Mouse (Mus musculus) stomach, postnatal 0 days (tissue): ENCODE results near the gene Myo3b. TPM values are rescaled to one million over a fixed set of nuclear protein-coding genes. Genes with fewer than 3 reads are reported as not detected.

Experiments used
- ATAC-seq: fragments of 200-750 bp; cut with Nextera tagmentation; 2 replicates; pipeline ENCODE4 v1.8.0; 2017; ENCODE audit not compliant: low FRiP score, low TSS enrichment
- DNase-seq: peaks from one replicate; pipeline ENCODE4 v3.0.0-alpha.2; 2016; ENCODE audit warnings: low spot score
- H3K27ac ChIP-seq: fragments of 300-500 bp; sonication (generic); replicated peaks from 2 replicates; pipeline ENCODE4 v1.5.1; 2014; ENCODE audit warnings: mild to moderate bottlenecking, control low read depth
- H3K27me3 ChIP-seq: fragments of 300-500 bp; sonication (generic); 2 replicates; pipeline ENCODE4 v1.6.1; 2014; ENCODE audit warnings: low read length; ENCODE audit not compliant: control insufficient read depth, insufficient read depth
- H3K36me3 ChIP-seq: fragments of 300-500 bp; sonication (generic); 2 replicates; pipeline ENCODE4 v1.6.1; 2014; ENCODE audit warnings: low read length, mixed read lengths; ENCODE audit not compliant: control insufficient read depth, insufficient read depth
- H3K4me1 ChIP-seq: fragments of 300-500 bp; sonication (generic); replicated peaks from 2 replicates; pipeline ENCODE4 v1.6.1; 2014; ENCODE audit warnings: antibody characterized with exemption; ENCODE audit not compliant: control insufficient read depth, insufficient read depth
- H3K4me2 ChIP-seq: fragments of 300-500 bp; sonication (generic); replicated peaks from 2 replicates; pipeline ENCODE4 v1.6.1; 2014; ENCODE audit warnings: low read depth, mild to moderate bottlenecking, control low read depth, moderate library complexity
- H3K4me3 ChIP-seq: fragments of 300-500 bp; sonication (generic); 2 replicates; pipeline ENCODE4 v1.5.1; 2014; ENCODE audit warnings: low read depth, low read length, control low read depth
- H3K9ac ChIP-seq: fragments of 300-500 bp; sonication (generic); 2 replicates; pipeline ENCODE4 v1.6.1; 2014; ENCODE audit warnings: mild to moderate bottlenecking, low read length, control low read depth, mixed read lengths
- H3K9me3 ChIP-seq: fragments of 300-500 bp; sonication (generic); 2 replicates; pipeline ENCODE4 v1.6.1; 2016; ENCODE audit warnings: low read length; ENCODE audit not compliant: control insufficient read depth
- CTCF ChIP-seq: IDR thresholded peaks from 2 replicates; pipeline ENCODE4 v1.5.1; 2016; ENCODE audit warnings: antibody characterized with exemption, low read depth, mild to moderate bottlenecking, moderate library complexity
- EP300 ChIP-seq: optimal IDR thresholded peaks from 2 replicates; pipeline ENCODE3; 2016; ENCODE audit warnings: antibody characterized with exemption
- WGBS: fragments of 180-500 bp; shearing (Covaris S2); extraction: QIAGEN DNeasy Blood & Tissue Kit; methylation state at CpG from one replicate; pipeline ENCODE4 v1.1.7; 2014; 5-methylcytosine and 5-hydroxymethylcytosine counted together
- polyA plus RNA-seq: library from polyadenylated mRNA; unstranded; fragments of >200 nt; fragmentation: Nextera tagmentation; extraction: Ambion mirVana; gene quantifications from 2 replicates; pipeline ENCODE4 v1.2.1, GENCODE M21; 2015

The Myo3b gene
- polyA plus RNA-seq, 1 experiment from 2014 or later, result 0.21 TPM

DNA sequence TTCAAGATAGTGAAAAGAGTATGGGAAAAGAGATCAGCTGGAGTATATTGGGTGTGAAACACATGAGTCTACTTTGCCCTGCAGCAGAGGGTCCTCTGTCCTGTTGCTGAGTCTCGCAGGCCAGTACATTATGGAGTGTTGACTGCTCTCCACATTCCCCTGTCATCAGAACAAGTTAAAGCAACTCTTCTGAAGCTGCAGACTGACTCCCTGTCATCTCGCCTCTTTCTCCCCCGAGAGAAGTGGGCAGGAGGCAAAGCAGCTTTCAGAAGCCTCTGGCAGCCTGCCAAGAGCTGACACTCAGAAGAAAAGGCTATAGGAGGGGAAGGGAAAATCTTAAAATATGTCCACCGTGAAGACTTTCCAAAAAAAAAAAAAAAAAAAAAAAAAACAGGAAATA, 404.1 kb downstream of the Myo3b start:
- no peak for DNase-seq
- TF ChIP-seq EP300 (no peak), CTCF (no peak)
- Histone ChIP-seq H3K27me3 (no peaks in the 10 kb centered on the region), H3K9ac (no peak overlapping the region), H3K4me2 (no peak overlapping the region), H3K27ac (no peak overlapping the region), H3K4me3 (no peak overlapping the region), H3K4me1 (no peaks in the 10 kb centered on the region), H3K36me3 (no peaks in the 10 kb centered on the region), H3K9me3 (no peaks in the 10 kb centered on the region)
- WGBS, result 11% methylated on average over 4 of the region's 4 CpGs
- ATAC-seq, result no peak

DNA sequence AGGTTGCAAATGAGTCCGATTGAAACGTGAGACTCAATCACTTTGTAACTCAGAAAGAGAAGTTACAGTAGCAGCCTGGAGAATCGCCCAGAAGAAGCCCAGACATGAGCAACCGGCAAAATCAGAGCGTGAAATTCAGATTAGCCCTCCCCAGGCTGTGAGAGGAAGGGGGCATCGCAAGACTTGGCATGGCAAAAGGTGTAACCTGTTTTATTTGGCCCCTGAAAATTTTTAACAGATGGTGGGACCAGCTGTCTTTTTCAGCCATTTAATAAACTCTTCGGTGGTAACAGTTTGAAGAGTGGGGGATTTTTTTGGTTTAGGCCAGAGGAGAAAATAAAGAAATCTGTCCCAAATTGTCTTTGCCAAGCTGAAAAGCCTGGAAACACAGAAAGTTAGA, 405.2 kb downstream of the Myo3b start:
- Histone ChIP-seq H3K27me3 (no peaks in the 10 kb centered on the region), H3K4me3 (no peak overlapping the region), H3K27ac (no peak overlapping the region), H3K4me1 (no peaks in the 10 kb centered on the region), H3K9ac (no peak overlapping the region), H3K4me2 (no peak overlapping the region), H3K36me3 (no peaks in the 10 kb centered on the region), H3K9me3 (no peaks in the 10 kb centered on the region)
- 20% methylated on average over 7 of the region's 7 CpGs for WGBS
- DNase-seq (no peak), ATAC-seq (no peak)
- TF ChIP-seq EP300 (no peak), CTCF (no peak)

DNA sequence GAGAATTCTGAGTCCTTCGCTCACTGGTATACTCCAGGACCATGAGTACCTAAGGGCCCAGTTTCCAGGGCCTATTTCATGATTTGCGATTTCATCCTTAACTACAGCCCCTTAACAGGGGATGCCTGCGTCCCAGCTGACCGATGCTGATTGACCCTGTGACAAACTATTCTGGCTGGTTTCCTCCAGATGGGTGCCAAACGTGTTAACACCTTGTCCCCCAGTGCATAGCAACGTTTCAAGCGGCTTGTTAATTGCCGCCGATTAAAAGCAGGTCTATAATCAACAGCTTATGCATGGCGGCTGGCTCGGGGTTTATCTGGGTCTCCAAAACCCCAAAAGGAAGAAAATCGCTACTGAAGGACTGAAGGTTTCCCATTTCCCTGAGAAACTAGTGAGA, 417.3 kb downstream of the Myo3b start:
- Histone ChIP-seq H3K4me3 (no peak overlapping the region; the same call in 1 of the 2 replicates), H3K9me3 (no peaks in the 10 kb centered on the region), H3K9ac (no peak overlapping the region), H3K27ac (no peak overlapping the region), H3K4me1 (0 out of 2 replicates have a peak, but pooled peaks cover 2% of the 10 kb centered on the region), H3K4me2 (peak overlapping the region; percentile 34), H3K27me3 (no peaks in the 10 kb centered on the region), H3K36me3 (no peaks in the 10 kb centered on the region)
- TF ChIP-seq CTCF, result no peak
- no peak for TF ChIP-seq EP300
- ATAC-seq, result no peak
- no peak for DNase-seq
- WGBS, result 13% methylated on average over 12 of the region's 12 CpGs

DNA sequence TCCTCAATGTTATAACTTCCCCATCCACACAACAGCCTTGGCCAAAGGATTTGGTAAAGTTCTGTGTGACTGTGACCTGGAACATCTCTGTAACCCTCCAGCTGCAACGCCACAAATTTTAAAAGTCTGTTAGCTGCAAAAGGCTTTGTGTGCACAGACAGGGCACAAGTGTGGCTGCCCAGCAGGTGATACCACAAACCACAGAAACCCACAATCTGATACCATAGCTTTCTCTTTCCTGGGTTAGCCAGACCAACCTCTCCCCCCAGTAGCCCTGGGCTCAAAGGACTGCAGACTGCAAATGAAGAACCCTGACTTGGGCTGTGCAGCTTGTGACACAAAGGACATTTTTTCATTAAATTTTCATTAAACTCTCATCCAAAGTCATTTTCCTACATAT, 424.7 kb downstream of the Myo3b start:
- Histone ChIP-seq H3K27me3 (no peaks in the 10 kb centered on the region), H3K36me3 (no peaks in the 10 kb centered on the region), H3K9ac (no peak overlapping the region), H3K4me2 (no peak overlapping the region), H3K9me3 (no peaks in the 10 kb centered on the region), H3K4me3 (no peak overlapping the region), H3K27ac (no peak overlapping the region), H3K4me1 (no peaks in the 10 kb centered on the region)
- ATAC-seq, result no peak
- no peak for DNase-seq
- TF ChIP-seq CTCF (no peak), EP300 (no peak)
- 81% methylated on average over 1 of the region's 1 CpGs for WGBS

DNA sequence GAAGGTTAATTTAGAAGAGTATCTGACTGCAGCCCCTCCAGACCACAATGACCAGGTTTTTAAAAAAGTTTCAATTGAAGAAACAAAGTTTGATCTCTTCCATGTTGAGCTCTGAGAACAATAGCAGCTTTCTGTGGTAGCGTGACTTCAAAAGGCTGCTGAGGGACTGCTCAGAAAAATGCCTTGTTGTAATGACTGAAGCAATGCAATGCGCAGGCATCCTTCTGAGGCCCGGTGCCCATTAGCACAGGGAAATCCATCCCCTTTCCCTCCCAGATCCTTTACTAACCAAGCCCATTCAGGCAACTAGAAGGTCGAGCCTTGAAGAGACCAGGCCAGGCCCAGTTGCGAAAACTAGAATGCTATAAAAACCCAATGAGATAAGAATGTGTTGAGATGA, 432.2 kb downstream of the Myo3b start:
- H3K27me3 ChIP-seq, result peaks cover 11% of the 10 kb centered on the region
- no peak overlapping the region for H3K27ac ChIP-seq
- 54% methylated on average over 5 of the region's 5 CpGs for WGBS
- H3K4me3 ChIP-seq, result no peak overlapping the region
- no peak overlapping the region for H3K4me2 ChIP-seq
- H3K9me3 ChIP-seq, result no peaks in the 10 kb centered on the region
- no peak overlapping the region for H3K9ac ChIP-seq
- ATAC-seq, result no peak
- no peaks in the 10 kb centered on the region for H3K36me3 ChIP-seq
- DNase-seq, result no peak
- peaks cover 5% of the 10 kb centered on the region; the same call in 1 of the 2 replicates for H3K4me1 ChIP-seq
- TF ChIP-seq EP300 (no peak), CTCF (no peak)

DNA sequence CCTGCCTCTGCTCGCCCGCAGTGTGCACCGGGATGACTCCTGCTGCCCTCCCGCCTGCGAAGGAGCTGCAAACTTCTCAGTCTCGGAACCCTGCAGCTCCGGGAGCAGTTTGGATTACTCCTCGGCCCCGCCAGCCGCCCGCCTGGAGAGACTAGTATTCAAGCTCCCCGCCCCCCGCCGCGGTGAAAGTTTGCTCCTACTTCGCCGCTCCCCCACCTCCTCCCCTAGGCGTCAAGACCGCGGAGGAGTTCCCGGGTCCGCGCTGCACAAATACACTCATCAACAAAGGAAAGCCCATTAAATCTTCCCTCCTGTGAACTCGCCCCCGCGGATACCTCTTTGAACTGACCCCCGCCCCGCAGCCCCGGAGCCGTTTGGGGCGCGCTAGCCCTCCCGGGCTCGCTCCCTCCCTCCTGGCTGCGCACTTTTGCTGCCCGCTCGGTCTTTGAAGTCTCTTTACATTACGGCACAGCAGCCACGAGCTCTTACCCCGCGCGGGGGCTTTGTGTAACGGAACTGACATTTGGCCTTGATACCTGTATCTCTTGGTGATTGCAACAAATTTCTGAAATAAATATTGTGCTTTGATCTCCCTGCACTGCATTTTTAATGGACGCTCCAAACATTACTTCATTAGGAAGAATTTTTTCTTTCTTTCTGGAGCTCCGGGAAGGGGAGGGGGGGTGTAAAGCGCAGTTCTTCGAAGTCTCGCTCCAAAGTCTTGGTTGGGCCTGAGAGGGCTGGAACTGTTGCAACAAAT, 433.1 kb downstream of the Myo3b start:
- no peak for TF ChIP-seq CTCF
- no peak for TF ChIP-seq EP300
- peak; percentile 54 for DNase-seq
- Histone ChIP-seq H3K4me2 (peak overlapping the region; percentile 61), H3K9ac (no peak overlapping the region), H3K9me3 (no peaks in the 10 kb centered on the region), H3K27ac (no peak overlapping the region), H3K27me3 (peaks cover 16% of the 10 kb centered on the region), H3K4me1 (peaks cover 5% of the 10 kb centered on the region; the same call in 1 of the 2 replicates), H3K4me3 (peak overlapping the region; percentile 38), H3K36me3 (no peaks in the 10 kb centered on the region)
- ATAC-seq, result no peak
- WGBS, result under 1% methylated on average over 48 of the region's 48 CpGs

Other genes with a start within 250 kb of the Myo3b start
- gene Ccdc173, start 249.6 kb upstream of the Myo3b start, polyA plus RNA-seq, result 0.70 and 0.96 TPM in 2 replicates
- gene Phospho2, start 249.5 kb upstream of the Myo3b start, polyA plus RNA-seq, result 19.0 and 19.3 TPM in 2 replicates
- gene Klhl23, start 217.2 kb upstream of the Myo3b start, polyA plus RNA-seq, result 21.4 and 25.1 TPM in 2 replicates
- 161 and 203 TPM in 2 replicates for gene Ssb, start 177.6 kb upstream of the Myo3b start, polyA plus RNA-seq
- gene Mettl5, start 153.5 kb upstream of the Myo3b start, polyA plus RNA-seq, result 29.4 and 32.0 TPM in 2 replicates
- gene Ubr3, start 141.9 kb upstream of the Myo3b start, polyA plus RNA-seq, result 7.9 and 9.0 TPM in 2 replicates